Mouse (Mus musculus) midbrain, embryonic 14.5 days (tissue): ENCODE measurements at regions not wholly inside any gene's neighbourhood (a gene's known extent, or its start where the extent isn't known, plus 50 kb on each side); places are given as distances from the start of the nearest gene placed in this dataset.

Source experiments
- ATAC-seq: fragments of 200-750 bp; cut with Nextera tagmentation; 2 replicates; pipeline ENCODE4 v1.8.0; 2017; ENCODE audit warnings: moderate number of reproducible peaks, moderate library complexity; ENCODE audit not compliant: low FRiP score, low TSS enrichment
- DNase-seq: peaks from one replicate; pipeline ENCODE4 v3.0.0-alpha.2; 2015
- H3K27ac ChIP-seq: fragments of 300-500 bp; sonication (generic); replicated peaks from 2 replicates; pipeline ENCODE4 v1.5.1; 2014; ENCODE audit warnings: mild to moderate bottlenecking, low read depth, low read length, moderate library complexity
- H3K27me3 ChIP-seq: fragments of 300-500 bp; sonication (generic); 2 replicates; pipeline ENCODE4 v1.6.1; 2014; ENCODE audit warnings: low read length, control low read depth, mixed read lengths; ENCODE audit not compliant: control insufficient read depth, insufficient read depth
- H3K36me3 ChIP-seq: fragments of 300-500 bp; sonication (generic); 2 replicates; pipeline ENCODE4 v1.6.1; 2014; ENCODE audit warnings: low read length, control low read depth; ENCODE audit not compliant: control insufficient read depth, insufficient read depth
- H3K4me1 ChIP-seq: fragments of 300-500 bp; sonication (generic); 2 replicates; pipeline ENCODE4 v1.6.1; 2014; ENCODE audit warnings: mild to moderate bottlenecking, antibody characterized with exemption, low read length, control low read depth; ENCODE audit not compliant: control insufficient read depth, insufficient read depth
- H3K4me2 ChIP-seq: fragments of 300-500 bp; sonication (generic); 2 replicates; pipeline ENCODE4 v1.6.1; 2014; ENCODE audit warnings: mild to moderate bottlenecking, low read length, moderate library complexity
- H3K4me3 ChIP-seq: fragments of 300-500 bp; sonication (generic); replicated peaks from 2 replicates; pipeline ENCODE4 v1.5.1; 2014; ENCODE audit warnings: low read depth, low read length
- H3K9ac ChIP-seq: fragments of 300-500 bp; sonication (generic); replicated peaks from 2 replicates; pipeline ENCODE4 v1.6.1; 2014; ENCODE audit warnings: mild to moderate bottlenecking, low read length, moderate library complexity
- H3K9me3 ChIP-seq: fragments of 300-500 bp; sonication (generic); 2 replicates; pipeline ENCODE4 v1.6.1; 2016; ENCODE audit warnings: low read length, control low read depth, mixed read lengths; ENCODE audit not compliant: control insufficient read depth
- WGBS: fragments of 180-500 bp; shearing (Covaris S2); extraction: QIAGEN DNeasy Blood & Tissue Kit; methylation state at CpG from one replicate; pipeline ENCODE4 v1.1.7; 2014; 5-methylcytosine and 5-hydroxymethylcytosine counted together

- Histone ChIP-seq H3K36me3 (no peaks in the 10 kb centered on the region), H3K27me3 (no peaks in the 10 kb centered on the region), H3K27ac (no peak overlapping the region), H3K9me3 (no peaks in the 10 kb centered on the region), H3K9ac (no peak overlapping the region), H3K4me1 (no peaks in the 10 kb centered on the region), H3K4me2 (no peak overlapping the region), H3K4me3 (no peak overlapping the region)
- no peak for ATAC-seq
- no peak for DNase-seq
- 69% methylated on average over 8 of the region's 8 CpGs for WGBS
Measured at GRCm38 (mm10) chr1:77213462-77214098, 301.3 kb downstream of the Epha4 start.

- WGBS: 63% methylated on average over 3 of the region's 3 CpGs
- no peak for ATAC-seq
- no peak overlapping the region for H3K4me2 ChIP-seq
Measured at GRCm38 (mm10) chr1:77219488-77220321, 295.2 kb downstream of the Epha4 start.

GRCm38 (mm10) chr1:77220322-77220590 is 294.6 kb downstream of the Epha4 start:
- Histone ChIP-seq H3K4me2 (no peak overlapping the region), H3K9me3 (no peaks in the 10 kb centered on the region), H3K9ac (no peak overlapping the region), H3K4me3 (no peak overlapping the region), H3K27me3 (no peaks in the 10 kb centered on the region), H3K27ac (no peak overlapping the region), H3K36me3 (no peaks in the 10 kb centered on the region), H3K4me1 (no peaks in the 10 kb centered on the region)
- 97% methylated on average over 1 of the region's 1 CpGs for WGBS
- no peak for DNase-seq
- no peak for ATAC-seq

More at GRCm38 (mm10) chr1:77219488-77220321, 295.2 kb downstream of the Epha4 start:
- Histone ChIP-seq H3K4me3 (no peak overlapping the region), H3K27ac (no peak overlapping the region), H3K9me3 (no peaks in the 10 kb centered on the region), H3K9ac (no peak overlapping the region), H3K27me3 (no peaks in the 10 kb centered on the region), H3K36me3 (no peaks in the 10 kb centered on the region), H3K4me1 (no peaks in the 10 kb centered on the region)
- no peak for DNase-seq

GRCm38 (mm10) chr1:77220783-77221182 is 294.1 kb downstream of the Epha4 start:
- H3K4me2 ChIP-seq: no peak overlapping the region
- no peaks in the 10 kb centered on the region for H3K4me1 ChIP-seq
- no peak overlapping the region for H3K9ac ChIP-seq
- WGBS: 89% methylated on average over 6 of the region's 6 CpGs
- H3K9me3 ChIP-seq: no peaks in the 10 kb centered on the region
- H3K27me3 ChIP-seq: no peaks in the 10 kb centered on the region
- ATAC-seq: no peak
- DNase-seq: no peak
- no peak overlapping the region for H3K4me3 ChIP-seq
- H3K36me3 ChIP-seq: no peaks in the 10 kb centered on the region
- no peak overlapping the region for H3K27ac ChIP-seq

GRCm38 (mm10) chr1:77221900-77222299 is 293.0 kb downstream of the Epha4 start:
- H3K4me1 ChIP-seq: no peaks in the 10 kb centered on the region
- no peaks in the 10 kb centered on the region for H3K9me3 ChIP-seq
- WGBS: 91% methylated on average over 2 of the region's 2 CpGs
- ATAC-seq (no peak), DNase-seq (no peak)
- H3K36me3 ChIP-seq: no peaks in the 10 kb centered on the region
- no peaks in the 10 kb centered on the region for H3K27me3 ChIP-seq
- H3K4me3 ChIP-seq: no peak overlapping the region
- no peak overlapping the region for H3K4me2 ChIP-seq
- H3K27ac ChIP-seq: no peak overlapping the region
- no peak overlapping the region for H3K9ac ChIP-seq

- Histone ChIP-seq H3K4me2 (no peak overlapping the region), H3K9me3 (no peaks in the 10 kb centered on the region), H3K9ac (no peak overlapping the region), H3K27me3 (no peaks in the 10 kb centered on the region), H3K4me1 (peaks cover 3% of the 10 kb centered on the region; the same call in 1 of the 2 replicates), H3K4me3 (no peak overlapping the region), H3K36me3 (no peaks in the 10 kb centered on the region), H3K27ac (no peak overlapping the region)
- peak; percentile 29 for DNase-seq
- 54% methylated on average over 4 of the region's 4 CpGs for WGBS
- ATAC-seq: no peak
Measured at GRCm38 (mm10) chr1:77226546-77226945, 288.3 kb downstream of the Epha4 start.

GRCm38 (mm10) chr1:77226991-77227515 is 287.8 kb downstream of the Epha4 start:
- Histone ChIP-seq H3K9ac (peak overlapping the region; percentile 27; the same call in 1 of the 2 replicates), H3K9me3 (no peaks in the 10 kb centered on the region), H3K36me3 (no peaks in the 10 kb centered on the region), H3K27me3 (no peaks in the 10 kb centered on the region), H3K4me2 (peak overlapping the region; percentile 25), H3K4me3 (no peak overlapping the region), H3K4me1 (peaks cover 3% of the 10 kb centered on the region; the same call in 1 of the 2 replicates), H3K27ac (no peak overlapping the region)
- DNase-seq (peak; percentile 57), ATAC-seq (no peak)
- WGBS: 8% methylated on average over 12 of the region's 12 CpGs

- Histone ChIP-seq H3K4me1 (peaks cover 3% of the 10 kb centered on the region; the same call in 1 of the 2 replicates), H3K9ac (no peak overlapping the region), H3K27me3 (no peaks in the 10 kb centered on the region), H3K4me3 (no peak overlapping the region), H3K27ac (no peak overlapping the region), H3K9me3 (no peaks in the 10 kb centered on the region), H3K4me2 (no peak overlapping the region), H3K36me3 (no peaks in the 10 kb centered on the region)
- DNase-seq: no peak
- no peak for ATAC-seq
- WGBS: 40% methylated on average over 6 of the region's 6 CpGs
Measured at GRCm38 (mm10) chr1:77227800-77228199, 287.1 kb downstream of the Epha4 start.

- Histone ChIP-seq H3K27ac (no peak overlapping the region), H3K4me3 (no peak overlapping the region), H3K9ac (no peak overlapping the region), H3K4me2 (no peak overlapping the region), H3K27me3 (no peaks in the 10 kb centered on the region), H3K36me3 (no peaks in the 10 kb centered on the region), H3K4me1 (peaks cover 3% of the 10 kb centered on the region; the same call in 1 of the 2 replicates), H3K9me3 (no peaks in the 10 kb centered on the region)
- no peak for DNase-seq
- no peak for ATAC-seq
- 87% methylated on average over 4 of the region's 4 CpGs for WGBS
Measured at GRCm38 (mm10) chr1:77229561-77229960, 285.3 kb downstream of the Epha4 start.
